In genomic region chr19:16576790-16577189, GRCm38 (mm10) we compare ENCODE assay signal across 22 mouse cellular contexts.
DNase-seq lines count a peak whose midpoint lies in the region; ATAC-seq and TF ChIP-seq lines count a peak whose summit lies in the region.
"Had no signal": no experiment of that assay in that cellular context is flagged by ENCODE, and none has a peak within 500 bp of the region (broad histone marks: within the 10 kb centered on the region; RNA-seq: fewer than 3 reads in every experiment).

No protein-coding gene starts in this region.

- no peaks in the 10 kb centered on the region for H3K9me3 ChIP-seq in intestine, embryonic 14.5 days (ENCODE audit: control insufficient read depth, low read length)
- H3K9me3 ChIP-seq in intestine, postnatal 0 days (ENCODE audit: control insufficient read depth): 0 out of 2 replicates have a peak, but pooled peaks cover 2% of the 10 kb centered on the region
- no peaks in the 10 kb centered on the region for H3K9me3 ChIP-seq in kidney, postnatal 0 days (replicated peaks; ENCODE audit: low read length)
- no peaks in the 10 kb centered on the region for H3K9me3 ChIP-seq in lung, postnatal 0 days (ENCODE audit: low read length)
- H3K9me3 ChIP-seq: embryonic facial prominence, embryonic 13.5 days; embryonic facial prominence, embryonic 15.5 days; forebrain, embryonic 10.5 days; forebrain, embryonic 12.5 days had no signal

- H3K4me1 ChIP-seq in intestine, embryonic 14.5 days (replicated peaks; ENCODE audit: control insufficient read depth, insufficient read depth, low read length): peaks cover 11% of the 10 kb centered on the region; the same call in 1 of the 2 replicates
- H3K4me1 ChIP-seq in intestine, postnatal 0 days (replicated peaks; ENCODE audit: control insufficient read depth, insufficient read depth, low read length): no peaks in the 10 kb centered on the region
- H3K4me1 ChIP-seq in kidney, postnatal 0 days (replicated peaks; ENCODE audit: insufficient read depth, low read length): no peaks in the 10 kb centered on the region
- H3K4me1 ChIP-seq in lung, postnatal 0 days (ENCODE audit: insufficient read depth, low read depth, low read length): no peaks in the 10 kb centered on the region
- H3K4me1 ChIP-seq: embryonic facial prominence, embryonic 13.5 days; embryonic facial prominence, embryonic 15.5 days; forebrain, embryonic 10.5 days; forebrain, embryonic 12.5 days had no signal

- H3K36me3 ChIP-seq in intestine, embryonic 14.5 days (ENCODE audit: control insufficient read depth, insufficient read depth, low read length): no peaks in the 10 kb centered on the region
- no peaks in the 10 kb centered on the region for H3K36me3 ChIP-seq in intestine, postnatal 0 days (ENCODE audit: control insufficient read depth, insufficient read depth)
- H3K36me3 ChIP-seq in kidney, postnatal 0 days (ENCODE audit: insufficient read depth, low read length): no peaks in the 10 kb centered on the region
- no peaks in the 10 kb centered on the region for H3K36me3 ChIP-seq in lung, postnatal 0 days (ENCODE audit: insufficient read depth, low read length)
- H3K36me3 ChIP-seq: embryonic facial prominence, embryonic 13.5 days; embryonic facial prominence, embryonic 15.5 days; forebrain, embryonic 10.5 days; forebrain, embryonic 12.5 days had no signal

- H3K9ac ChIP-seq in intestine, embryonic 14.5 days (ENCODE audit: low read length): no peak overlapping the region
- H3K9ac ChIP-seq in intestine, postnatal 0 days (ENCODE audit: low read depth, low read length): no peak overlapping the region
- no peak overlapping the region for H3K9ac ChIP-seq in kidney, postnatal 0 days (ENCODE audit: low read depth, low read length)
- no peak overlapping the region for H3K9ac ChIP-seq in lung, postnatal 0 days (replicated peaks; ENCODE audit: low read depth)
- H3K9ac ChIP-seq: embryonic facial prominence, embryonic 13.5 days; embryonic facial prominence, embryonic 15.5 days; forebrain, embryonic 12.5 days had no signal

- H3K27ac ChIP-seq in intestine, embryonic 14.5 days (ENCODE audit: low read depth): peak overlapping the region; percentile 47; the same call in 1 of the 2 replicates
- H3K27ac ChIP-seq in intestine, postnatal 0 days (ENCODE audit: low read depth, low read length): no peak overlapping the region
- H3K27ac ChIP-seq in kidney, postnatal 0 days: no peak overlapping the region
- no peak overlapping the region for H3K27ac ChIP-seq in lung, postnatal 0 days (ENCODE audit: low read length)
- H3K27ac ChIP-seq: embryonic facial prominence, embryonic 13.5 days; embryonic facial prominence, embryonic 15.5 days; forebrain, embryonic 10.5 days; forebrain, embryonic 12.5 days had no signal

- TF ChIP-seq EP300 in lung, postnatal 0 days (IDR thresholded peaks at IDR 0.05): peak; percentile 45; the same call in 1 of the 2 replicates

- H3K4me3 ChIP-seq in intestine, embryonic 14.5 days (ENCODE audit: low read depth, low read length): no peak overlapping the region
- H3K4me3 ChIP-seq in intestine, postnatal 0 days (ENCODE audit: low read depth, low read length): no peak overlapping the region
- no peak overlapping the region for H3K4me3 ChIP-seq in kidney, postnatal 0 days (replicated peaks; ENCODE audit: low read depth, low read length)
- no peak overlapping the region for H3K4me3 ChIP-seq in lung, postnatal 0 days (ENCODE audit: low read depth, low read length)
- H3K4me3 ChIP-seq: embryonic facial prominence, embryonic 13.5 days; embryonic facial prominence, embryonic 15.5 days; erythroblast, embryonic 14.5 days; forebrain, embryonic 10.5 days; forebrain, embryonic 12.5 days had no signal

- H3K27me3 ChIP-seq in intestine, embryonic 14.5 days (replicated peaks; ENCODE audit: control insufficient read depth, insufficient read depth, low read length): no peaks in the 10 kb centered on the region
- no peaks in the 10 kb centered on the region for H3K27me3 ChIP-seq in intestine, postnatal 0 days (replicated peaks; ENCODE audit: control insufficient read depth, insufficient read depth, low read length)
- H3K27me3 ChIP-seq in kidney, postnatal 0 days (ENCODE audit: insufficient read depth, low read length): no peaks in the 10 kb centered on the region
- no peaks in the 10 kb centered on the region for H3K27me3 ChIP-seq in lung, postnatal 0 days (replicated peaks; ENCODE audit: insufficient read depth, low read length)
- H3K27me3 ChIP-seq: embryonic facial prominence, embryonic 13.5 days; embryonic facial prominence, embryonic 15.5 days; forebrain, embryonic 12.5 days had no signal

- no peak overlapping the region for H3K4me2 ChIP-seq in intestine, embryonic 14.5 days (ENCODE audit: low read length)
- H3K4me2 ChIP-seq in intestine, postnatal 0 days (replicated peaks; ENCODE audit: low read depth): no peak overlapping the region
- no peak overlapping the region for H3K4me2 ChIP-seq in kidney, postnatal 0 days (ENCODE audit: low read length)
- H3K4me2 ChIP-seq in lung, postnatal 0 days (replicated peaks; ENCODE audit: low read depth, low read length): no peak overlapping the region
- H3K4me2 ChIP-seq: embryonic facial prominence, embryonic 13.5 days; embryonic facial prominence, embryonic 15.5 days; forebrain, embryonic 12.5 days had no signal

- WGBS in intestine, embryonic 14.5 days: 44% methylated on average over 6 of the region's 6 CpGs
- WGBS in intestine, postnatal 0 days: 60% methylated on average over 6 of the region's 6 CpGs
- WGBS in kidney, postnatal 0 days: 78% methylated on average over 6 of the region's 6 CpGs
- WGBS in lung, postnatal 0 days: 58% methylated on average over 6 of the region's 6 CpGs

- DNase-seq in intestine, embryonic 14.5 days (ENCODE audit: low spot score): no peak
- peak; percentile 48 for DNase-seq in kidney, postnatal 0 days (ENCODE audit: low spot score)
- no peak for DNase-seq in kidney, adult 18-20 months
- peak; percentile 63 for DNase-seq in lung, postnatal 0 days (ENCODE audit: low spot score)
- no peak for DNase-seq in lung, postnatal 4 days
- DNase-seq: adrenal gland, adult 2 months; adrenal gland, postnatal 10 days; adrenal gland, postnatal 25 days; cerebellum, adult 11 months; cerebellum, adult 18-20 months; cerebellum, adult 8-10 months; cerebellum, adult 9-11 months; cerebellum, postnatal 14 days; cerebellum, postnatal 36 days; embryo, embryonic 11 days had no signal

- TF ChIP-seq CTCF in intestine, postnatal 0 days (IDR thresholded peaks at IDR 0.05; ENCODE audit: low read depth): no peak
- no peak for TF ChIP-seq CTCF in kidney, postnatal 0 days (IDR thresholded peaks at IDR 0.05; ENCODE audit: low read depth)
- no peak for TF ChIP-seq CTCF in lung, postnatal 0 days (IDR thresholded peaks at IDR 0.05)

- ATAC-seq in intestine, embryonic 14.5 days (replicated peaks; ENCODE audit: low FRiP score, low TSS enrichment, low read depth): no peak
- ATAC-seq in intestine, postnatal 0 days: no peak
- no peak for ATAC-seq in kidney, postnatal 0 days (replicated peaks; ENCODE audit: low FRiP score, low read depth)
- peak; percentile 62 for ATAC-seq in lung, postnatal 0 days
- ATAC-seq: forebrain, embryonic 14.5 days had no signal

Comparison
In these comparisons a context has a peak if more than half of its experiments do, and no peak if none do; other contexts are left out.
1. DNase-seq: peak in kidney, postnatal 0 days (single experiment) and lung, postnatal 0 days (single experiment); none in intestine, embryonic 14.5 days (single experiment), kidney, adult 18-20 months (single experiment) and lung, postnatal 4 days (0 of 2).